Mouse (Mus musculus) CH12.LX (cell line): Measurements from ENCODE around the gene Agtrap.

Experiments used
- CTCF ChIP-seq, 2 experiments: IDR thresholded peaks in 1 of 2; conservative IDR thresholded peaks in 1 of 2; 2 replicates each; pipeline ENCODE4 v1.5.1; 2011 to 2012; ENCODE audit warnings: low read depth in 2 of 2, low read length in 2 of 2, improper control_type of control experiment in 1 of 2, inconsistent platforms in 1 of 2, mild to moderate bottlenecking in 1 of 2, moderate library complexity in 1 of 2
- ELF1 ChIP-seq: IDR thresholded peaks from 2 replicates; pipeline ENCODE4 v1.6.1; 2014; ENCODE audit warnings: low read depth, mild to moderate bottlenecking, inconsistent platforms, low read length, improper control_type of control experiment
- POLR2A ChIP-seq: IDR thresholded peaks from 2 replicates; pipeline ENCODE4 v1.6.1; 2011; ENCODE audit warnings: low read depth, mild to moderate bottlenecking, improper control_type of control experiment, low read length
- USF1 ChIP-seq: IDR thresholded peaks from 2 replicates; pipeline ENCODE4 v1.6.1; 2014; ENCODE audit warnings: low read depth, mild to moderate bottlenecking, inconsistent platforms, low read length, improper control_type of control experiment

GRCm38 (mm10) chr4:148117392-148117791 is 29.6 kb upstream of the Agtrap start:
- no peak for TF ChIP-seq USF1
- no peak for TF ChIP-seq ELF1
- TF ChIP-seq POLR2A, result no peak
- peak; percentile 33 to 38; a peak in 2 of 4 replicates for TF ChIP-seq CTCF (conservative IDR thresholded peaks at IDR 0.05 in 1 of 2, IDR thresholded peaks at IDR 0.05 in 1 of 2; ENCODE audit: low read depth in 2 of 2, low read length in 2 of 2)
